Mouse (Mus musculus): ENCODE measurements around the gene Kpna6.

DNA sequence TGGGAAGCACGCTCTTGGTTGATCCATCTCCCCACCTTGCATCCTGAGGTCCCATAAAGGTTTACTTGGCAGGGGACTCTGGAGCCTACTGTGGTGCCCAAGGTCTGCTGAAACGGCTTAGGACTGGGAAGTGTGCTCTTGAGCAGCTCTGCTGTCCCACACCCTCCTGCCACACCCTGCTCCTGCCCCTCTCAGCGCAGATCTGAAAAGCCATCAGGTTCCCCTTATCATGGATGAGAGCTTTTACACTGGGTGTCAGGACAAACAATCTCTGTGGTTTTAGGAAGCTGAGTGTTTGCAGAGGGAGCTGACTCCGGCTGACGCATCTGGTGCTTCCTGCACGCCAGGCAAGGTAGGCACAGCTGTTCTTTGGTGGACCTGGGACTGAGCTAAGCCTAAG lies 38.7 kb downstream of the Kpna6 start:
- no peak for TF ChIP-seq CTCF (IDR thresholded peaks at IDR 0.05 in 2 of 3, conservative IDR thresholded peaks at IDR 0.05 in 1 of 3; ENCODE audit: control insufficient read depth in 1 of 3, insufficient read depth in 1 of 3, low read depth in 2 of 3, low read length in 3 of 3, poor library complexity in 1 of 3, severe bottlenecking in 1 of 3)
- TF ChIP-seq E2F4 (IDR thresholded peaks at IDR 0.05; ENCODE audit: borderline replicate concordance, low read depth, low read length) = no peak
- no peak for TF ChIP-seq POLR2AphosphoS5 (IDR thresholded peaks at IDR 0.05; ENCODE audit: borderline replicate concordance, low read depth, low read length)
- TF ChIP-seq POLR2AphosphoS2 (IDR thresholded peaks at IDR 0.05; ENCODE audit: low read length) = no peak
- no peak for TF ChIP-seq EP300 (IDR thresholded peaks at IDR 0.05; ENCODE audit: low read depth in 1 of 2, low read length in 2 of 2)
- no peak for TF ChIP-seq HCFC1 (IDR thresholded peaks at IDR 0.05; ENCODE audit: low read depth, low read length)
- TF ChIP-seq GATA1 (IDR thresholded peaks at IDR 0.05; ENCODE audit: low read depth, low read length) = no peak

Measured in MEL (cell line).